Mouse (Mus musculus) G1E (cell line): ENCODE measurements around the gene Plch2. TPM values are rescaled to one million over a fixed set of nuclear protein-coding genes. Genes with fewer than 3 reads are reported as not detected.

ENCODE experiments used
- ATAC-seq: 2 replicates; pipeline ENCODE4 v1.8.0; 2016; ENCODE audit warnings: mild to moderate bottlenecking; ENCODE audit not compliant: insufficient number of reproducible peaks, poor library complexity, low FRiP score, severe bottlenecking; ENCODE audit errors: extremely low read depth
- DNase-seq: peaks from one replicate; pipeline ENCODE4 v3.0.0; 2012; ENCODE audit warnings: low spot score
- H3K27me3 ChIP-seq: 2 replicates; pipeline ENCODE4 v1.6.1; 2012; ENCODE audit warnings: mild to moderate bottlenecking, low read length, inconsistent platforms; ENCODE audit not compliant: insufficient read depth
- H3K36me3 ChIP-seq: replicated peaks from 2 replicates; pipeline ENCODE3; 2012; ENCODE audit warnings: mild to moderate bottlenecking, inconsistent platforms
- H3K4me1 ChIP-seq: 2 replicates; pipeline ENCODE4 v1.6.1; 2012; ENCODE audit warnings: low read depth, low read length, inconsistent platforms, mixed read lengths; ENCODE audit not compliant: insufficient read depth
- H3K4me3 ChIP-seq: 2 replicates; pipeline ENCODE4 v1.5.1; 2012; ENCODE audit warnings: low read depth, mild to moderate bottlenecking, inconsistent platforms, low read length, moderate library complexity, mixed read lengths
- H3K9me3 ChIP-seq: replicated peaks from 2 replicates; pipeline ENCODE4 v1.6.1; 2012; ENCODE audit warnings: inconsistent platforms
- CTCF ChIP-seq: IDR thresholded peaks from 2 replicates; pipeline ENCODE4 v1.5.1; 2012; ENCODE audit warnings: low read depth, low read length, inconsistent platforms, mixed read lengths
- GATA1 ChIP-seq: IDR thresholded peaks from 2 replicates; pipeline ENCODE4 v1.6.1; 2012; ENCODE audit warnings: borderline replicate concordance, low read length, inconsistent platforms, mixed read lengths
- GATA2 ChIP-seq: IDR thresholded peaks from 2 replicates; pipeline ENCODE4 v1.6.1; 2012; ENCODE audit warnings: low read depth, low read length, inconsistent platforms, borderline replicate concordance
- POLR2AphosphoS5 ChIP-seq: IDR thresholded peaks from 2 replicates; pipeline ENCODE4 v1.6.1; 2012; ENCODE audit warnings: low read depth, low read length, inconsistent platforms; ENCODE audit not compliant: insufficient replicate concordance
- TAL1 ChIP-seq: conservative IDR thresholded peaks from 2 replicates; pipeline ENCODE4 v1.6.1; 2012; ENCODE audit warnings: low read depth, low read length, inconsistent platforms, mixed read lengths
- polyA plus RNA-seq: library from polyadenylated mRNA; stranded (reverse); fragments of >175 nt; gene quantifications from 2 replicates; pipeline ENCODE4 v1.2.3, GENCODE M21; 2012
- total RNA-seq, 2 experiments: library from RNA; stranded (forward) in 1 of 2; stranded (reverse) in 1 of 2; fragments of 200-1000 nt in 1 of 2; fragments of >200 nt in 1 of 2; fragmentation: Nextera tagmentation in 1 of 2; gene quantifications; 2 replicates each; pipeline ENCODE4 v1.2.3; 2014 to 2017

The Plch2 gene
- total and polyA plus RNA-seq, 3 experiments: 0.22 to 1.5 (median 0.61) TPM

DNA sequence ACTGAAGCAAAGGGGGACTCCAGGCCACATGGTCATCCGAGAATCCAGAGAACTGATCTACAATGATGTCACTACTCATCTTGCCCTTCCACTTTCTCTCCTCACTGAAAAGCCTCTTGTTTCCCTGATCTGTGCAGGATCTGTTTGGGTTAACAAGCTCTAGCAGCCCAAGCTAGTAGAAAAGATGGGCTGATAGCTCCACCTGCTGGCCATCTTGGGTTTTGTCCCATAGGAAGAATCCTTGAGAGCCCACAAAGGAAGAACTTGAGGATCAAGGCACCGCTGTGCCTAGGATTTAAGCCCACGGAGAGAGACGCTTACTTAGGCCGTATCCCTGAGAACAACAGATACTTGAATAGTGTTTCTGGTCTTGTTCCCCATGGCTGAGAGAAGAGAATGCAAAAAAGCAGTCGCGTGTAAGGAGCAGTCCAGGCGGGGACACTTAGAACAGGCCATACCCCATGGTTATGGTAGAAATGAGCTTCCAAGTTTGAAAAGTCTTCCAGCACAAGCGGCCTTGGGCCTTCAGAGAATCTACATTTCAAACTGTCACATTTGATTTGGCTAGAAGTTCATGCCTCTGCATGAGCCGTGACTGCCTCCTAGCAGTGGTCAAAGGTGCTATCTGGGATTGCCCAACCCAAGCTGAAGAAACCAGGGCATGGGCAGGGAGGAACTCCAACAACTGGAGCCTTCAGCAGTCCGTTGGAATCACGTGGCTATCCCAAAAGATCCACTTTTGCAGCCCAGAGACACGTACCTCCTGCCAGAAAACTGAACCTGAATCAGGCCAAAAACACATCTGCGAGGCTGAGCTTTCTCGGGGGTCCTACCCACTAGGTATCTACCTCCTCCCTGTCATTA is 9.6 kb upstream of the Plch2 start:
- peaks cover 69% of the 10 kb centered on the region for H3K4me1 ChIP-seq
- ATAC-seq (peak; percentile 18), DNase-seq (peak; percentile 84)
- H3K4me3 ChIP-seq: peak overlapping the region; percentile 77
- TF ChIP-seq GATA2: no peak
- TF ChIP-seq TAL1: no peak
- TF ChIP-seq CTCF: peak; percentile 82
- no peak for TF ChIP-seq GATA1
- no peak for TF ChIP-seq POLR2AphosphoS5
- H3K36me3 ChIP-seq: peaks cover 36% of the 10 kb centered on the region
- H3K9me3 ChIP-seq: no peaks in the 10 kb centered on the region
- peaks cover 19% of the 10 kb centered on the region for H3K27me3 ChIP-seq

DNA sequence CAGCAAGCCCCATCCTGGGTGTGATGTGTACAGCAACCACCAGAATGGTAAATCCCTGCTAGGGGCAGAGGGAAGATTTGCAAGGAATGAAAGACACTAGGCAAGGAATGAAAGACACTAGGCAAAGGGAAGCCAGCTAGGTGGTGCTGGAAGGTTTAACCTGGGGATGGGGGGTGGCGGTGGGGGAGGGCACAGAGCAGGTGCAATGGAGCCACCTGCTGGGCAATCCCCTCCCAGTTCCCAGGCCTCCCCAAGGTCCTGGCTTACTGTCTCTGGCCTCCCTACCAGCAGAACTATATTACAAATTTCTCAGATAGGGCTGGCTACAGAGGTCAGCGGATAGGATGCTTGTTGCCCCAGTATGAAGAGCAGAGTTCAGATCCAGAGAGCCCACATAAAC is 7.9 kb upstream of the Plch2 start:
- peaks cover 52% of the 10 kb centered on the region for H3K4me1 ChIP-seq
- H3K4me3 ChIP-seq: no peak overlapping the region
- no peak for ATAC-seq
- H3K9me3 ChIP-seq: no peaks in the 10 kb centered on the region
- peaks cover 18% of the 10 kb centered on the region for H3K36me3 ChIP-seq
- peaks cover 28% of the 10 kb centered on the region for H3K27me3 ChIP-seq
- TF ChIP-seq CTCF (no peak), TAL1 (no peak), POLR2AphosphoS5 (no peak), GATA2 (no peak), GATA1 (no peak)
- DNase-seq: no peak

DNA sequence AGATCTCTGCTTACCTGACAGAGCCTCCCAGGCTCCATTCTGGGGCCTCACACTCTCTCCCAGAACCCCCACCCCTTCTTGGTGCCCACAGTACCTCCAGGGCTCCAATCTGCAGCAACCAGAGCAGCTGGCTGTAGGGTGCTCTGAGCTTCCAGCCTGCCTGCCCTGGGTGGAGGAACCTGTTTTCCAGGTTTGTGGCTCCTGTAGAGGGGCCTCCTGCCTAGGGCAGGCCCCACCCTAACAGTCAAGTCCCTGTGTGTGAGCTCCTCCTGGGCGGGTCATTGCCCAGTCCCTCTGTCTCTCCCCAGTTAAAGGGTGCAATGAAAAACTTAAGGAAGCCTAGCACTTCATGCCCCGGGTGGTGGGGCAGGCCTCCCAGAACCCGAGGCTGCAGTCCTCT is 7.3 kb upstream of the Plch2 start:
- H3K9me3 ChIP-seq: no peaks in the 10 kb centered on the region
- H3K36me3 ChIP-seq: peaks cover 13% of the 10 kb centered on the region
- peak overlapping the region; percentile 22; the same call in 1 of the 2 replicates for H3K4me3 ChIP-seq
- H3K4me1 ChIP-seq: peaks cover 46% of the 10 kb centered on the region
- DNase-seq (no peak), ATAC-seq (no peak)
- TF ChIP-seq GATA1 (no peak), TAL1 (no peak), POLR2AphosphoS5 (no peak), GATA2 (no peak), CTCF (no peak)
- peaks cover 30% of the 10 kb centered on the region for H3K27me3 ChIP-seq

DNA sequence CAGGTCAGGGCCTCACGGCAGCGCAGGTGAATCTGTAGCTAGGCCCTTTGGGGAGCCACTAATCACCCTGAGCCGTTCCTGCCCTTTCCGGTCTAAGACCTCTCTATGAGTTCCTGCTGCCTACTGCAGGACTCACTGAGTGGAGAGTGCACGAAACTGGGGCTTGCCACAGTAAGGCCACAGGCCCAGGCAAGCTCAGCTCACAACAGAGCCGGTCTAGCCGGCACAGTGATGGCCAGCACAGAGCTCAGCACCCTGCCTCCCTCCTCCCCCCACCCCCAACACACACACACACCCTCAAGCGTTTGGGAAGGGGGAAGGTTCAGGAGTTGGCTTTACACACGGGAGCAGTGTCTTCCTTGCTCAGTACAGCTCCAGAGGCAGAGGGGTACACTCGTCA is 1.7 kb upstream of the Plch2 start:
- Histone ChIP-seq H3K9me3 (no peaks in the 10 kb centered on the region), H3K4me3 (no peak overlapping the region), H3K36me3 (no peaks in the 10 kb centered on the region), H3K4me1 (peaks cover 19% of the 10 kb centered on the region), H3K27me3 (peaks cover 69% of the 10 kb centered on the region)
- no peak for ATAC-seq
- TF ChIP-seq POLR2AphosphoS5: no peak
- no peak for TF ChIP-seq TAL1
- TF ChIP-seq GATA1: no peak
- no peak for TF ChIP-seq CTCF
- TF ChIP-seq GATA2: no peak
- no peak for DNase-seq

DNA sequence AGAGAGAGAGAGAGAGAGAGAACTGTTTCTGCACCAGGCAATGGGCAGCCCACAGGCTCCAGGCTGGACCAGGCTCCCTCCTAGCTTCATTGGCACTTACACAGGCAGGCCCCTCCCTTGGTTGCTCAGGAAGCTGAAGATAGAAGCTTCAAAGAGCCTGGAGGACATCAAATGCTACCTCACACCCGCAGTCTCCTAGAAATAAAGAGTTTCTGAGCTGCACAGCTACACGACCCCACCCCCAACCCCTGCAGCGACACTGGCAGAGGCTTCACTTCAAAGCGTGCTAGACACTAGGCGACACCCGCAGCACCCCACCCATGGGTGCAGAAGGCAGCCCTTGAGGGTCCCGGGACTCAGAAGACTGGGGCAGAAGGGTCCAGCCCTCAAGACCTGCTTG is 6.5 kb downstream of the Plch2 start:
- H3K4me3 ChIP-seq: no peak overlapping the region
- ATAC-seq (no peak), DNase-seq (no peak)
- peaks cover 26% of the 10 kb centered on the region for H3K27me3 ChIP-seq
- H3K36me3 ChIP-seq: no peaks in the 10 kb centered on the region
- no peak for TF ChIP-seq POLR2AphosphoS5
- TF ChIP-seq GATA1: no peak
- TF ChIP-seq GATA2: no peak
- no peak for TF ChIP-seq CTCF
- no peak for TF ChIP-seq TAL1
- H3K4me1 ChIP-seq: peaks cover 16% of the 10 kb centered on the region
- no peaks in the 10 kb centered on the region for H3K9me3 ChIP-seq

DNA sequence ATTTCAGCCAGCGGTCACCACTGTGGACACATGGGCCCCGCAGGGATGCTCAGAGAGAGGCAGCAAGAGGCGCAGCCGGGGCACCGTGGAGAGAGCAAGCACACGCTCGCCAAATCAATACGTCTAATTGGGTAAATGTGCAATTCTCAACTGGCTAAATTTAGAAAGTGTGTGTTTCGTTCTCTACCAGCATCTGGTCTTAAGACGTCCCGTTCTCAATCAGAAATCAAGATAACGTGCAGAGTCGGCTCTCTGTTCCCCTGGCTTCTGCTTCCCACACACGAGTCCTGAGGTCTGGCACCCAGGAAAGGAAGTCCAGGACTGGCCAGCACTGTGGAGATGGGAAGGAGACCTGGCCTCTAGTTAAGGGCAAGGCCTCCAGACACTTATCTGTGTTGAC is 9.9 kb downstream of the Plch2 start:
- Histone ChIP-seq H3K36me3 (no peaks in the 10 kb centered on the region), H3K27me3 (peaks cover 11% of the 10 kb centered on the region), H3K4me3 (no peak overlapping the region), H3K9me3 (no peaks in the 10 kb centered on the region), H3K4me1 (no peaks in the 10 kb centered on the region)
- no peak for TF ChIP-seq GATA2
- TF ChIP-seq TAL1: no peak
- no peak for TF ChIP-seq POLR2AphosphoS5
- no peak for TF ChIP-seq CTCF
- no peak for TF ChIP-seq GATA1
- DNase-seq (no peak), ATAC-seq (no peak)
